Mouse (Mus musculus) heart, adult 18-20 months (tissue): ENCODE measurements at regions not wholly inside any gene's neighbourhood (a gene's known extent, or its start where the extent isn't known, plus 50 kb on each side); places are given as distances from the start of the nearest gene placed in this dataset.

Source experiments
- DNase-seq, 2 experiments: peaks; one replicate each; pipeline ENCODE4 v3.0.0; 2021 to 2022; ENCODE audit warnings: mixed read lengths in 1 of 2

GRCm38 (mm10) chr1:185151130-185151799 is 52.7 kb upstream of the Rab3gap2 start:
- DNase-seq: no peak

- DNase-seq: no peak
Measured at GRCm38 (mm10) chr1:185150431-185151129, 53.3 kb upstream of the Rab3gap2 start.

GRCm38 (mm10) chr1:185144791-185145190 is 59.1 kb upstream of the Rab3gap2 start:
- DNase-seq: no peak

GRCm38 (mm10) chr1:185144006-185144405 is 59.9 kb upstream of the Rab3gap2 start:
- no peak for DNase-seq

- DNase-seq: no peak
Measured at GRCm38 (mm10) chr1:185140317-185140716, 63.6 kb upstream of the Rab3gap2 start.

- DNase-seq: no peak
Measured at GRCm38 (mm10) chr1:185128209-185128608, 75.7 kb upstream of the Rab3gap2 start.

- DNase-seq: no peak
Measured at GRCm38 (mm10) chr1:185125737-185126286, 78.1 kb upstream of the Rab3gap2 start.

GRCm38 (mm10) chr1:185121552-185121951 is 82.4 kb upstream of the Rab3gap2 start:
- no peak for DNase-seq

- no peak for DNase-seq
Measured at GRCm38 (mm10) chr1:185120416-185120815, 83.5 kb upstream of the Rab3gap2 start.

GRCm38 (mm10) chr1:185117711-185118110 is 86.2 kb upstream of the Rab3gap2 start:
- DNase-seq: no peak

- DNase-seq: no peak
Measured at GRCm38 (mm10) chr1:185113687-185114086, 90.2 kb upstream of the Rab3gap2 start.

GRCm38 (mm10) chr1:185112017-185112399 is 91.9 kb upstream of the Rab3gap2 start:
- no peak for DNase-seq

- no peak for DNase-seq
Measured at GRCm38 (mm10) chr1:185111347-185112016, 92.4 kb upstream of the Rab3gap2 start.

GRCm38 (mm10) chr1:185104945-185105884 is 98.7 kb upstream of the Rab3gap2 start:
- no peak for DNase-seq

GRCm38 (mm10) chr1:185103803-185104202 is 100.1 kb upstream of the Rab3gap2 start:
- no peak for DNase-seq

- no peak for DNase-seq
Measured at GRCm38 (mm10) chr1:185098975-185099958, 99.9 kb upstream of the Mark1 start.

GRCm38 (mm10) chr1:185098195-185098974 is 99.0 kb upstream of the Mark1 start:
- no peak for DNase-seq

GRCm38 (mm10) chr1:185096741-185097140 is 97.4 kb upstream of the Mark1 start:
- DNase-seq: no peak

GRCm38 (mm10) chr1:185092757-185093156 is 93.4 kb upstream of the Mark1 start:
- DNase-seq: no peak
